Mouse (Mus musculus) heart, embryonic 11.5 days (tissue): Measurements from ENCODE around the gene Olfr1133. TPM values are rescaled to one million over a fixed set of nuclear protein-coding genes. Genes with fewer than 3 reads are reported as not detected.

Experiments
- polyA plus RNA-seq: library from polyadenylated mRNA; unstranded; fragments of >200 nt; fragmentation: Nextera tagmentation; extraction: Ambion mirVana; gene quantifications from 2 replicates; pipeline ENCODE4 v1.2.1, GENCODE M21; 2014

Olfr1133 gene
- polyA plus RNA-seq, 1 experiment from 2014 or later: not detected

Other genes with a start within 250 kb of the Olfr1133 start
- gene Olfr1123, start 230.7 kb downstream of the Olfr1133 start, polyA plus RNA-seq: not detected in 2 replicates
- gene Olfr1124, start 217.1 kb downstream of the Olfr1133 start, polyA plus RNA-seq: not detected in 2 replicates
- not detected in 2 replicates for gene Olfr1126, start 193.4 kb downstream of the Olfr1133 start, polyA plus RNA-seq
- gene Pramel7, start 150.3 kb downstream of the Olfr1133 start, polyA plus RNA-seq: not detected in 2 replicates
- gene Pramel6, start 140.8 kb downstream of the Olfr1133 start, polyA plus RNA-seq: not detected in 2 replicates
- not detected in 2 replicates for gene Olfr153, start 115.6 kb downstream of the Olfr1133 start, polyA plus RNA-seq
- gene Olfr1128, start 101.8 kb downstream of the Olfr1133 start, polyA plus RNA-seq: not detected in 2 replicates
- gene Olfr1129, start 73.5 kb downstream of the Olfr1133 start, polyA plus RNA-seq: not detected in 2 replicates
- gene Olfr1130, start 41.2 kb downstream of the Olfr1133 start, polyA plus RNA-seq: not detected in 2 replicates
- gene Olfr1131, start 20.3 kb downstream of the Olfr1133 start, polyA plus RNA-seq: not detected in 2 replicates
- gene Olfr1132, start 9.8 kb downstream of the Olfr1133 start, polyA plus RNA-seq: not detected in 2 replicates
- gene Olfr1134, start 11.1 kb upstream of the Olfr1133 start, polyA plus RNA-seq: not detected in 2 replicates
- gene Olfr1135, start 26.3 kb upstream of the Olfr1133 start, polyA plus RNA-seq: not detected in 2 replicates
- gene Olfr1136, start 46.6 kb upstream of the Olfr1133 start, polyA plus RNA-seq: not detected in 2 replicates
- not detected in 2 replicates for gene Olfr1137, start 65.8 kb upstream of the Olfr1133 start, polyA plus RNA-seq
- not detected in 2 replicates for gene Olfr1138, start 92.6 kb upstream of the Olfr1133 start, polyA plus RNA-seq
- not detected in 2 replicates for gene Olfr1140, start 96.4 kb upstream of the Olfr1133 start, polyA plus RNA-seq
- not detected in 2 replicates for gene Olfr1141, start 106.6 kb upstream of the Olfr1133 start, polyA plus RNA-seq
- gene Olfr152, start 132.1 kb upstream of the Olfr1133 start, polyA plus RNA-seq: not detected in 2 replicates
- gene Olfr1143, start 153.2 kb upstream of the Olfr1133 start, polyA plus RNA-seq: not detected in 2 replicates
- gene Olfr1145, start 162.4 kb upstream of the Olfr1133 start, polyA plus RNA-seq: not detected in 2 replicates
- not detected in 2 replicates for gene Olfr1148, start 183.2 kb upstream of the Olfr1133 start, polyA plus RNA-seq
- gene Olfr1150-ps1, start 196.6 kb upstream of the Olfr1133 start, polyA plus RNA-seq: not detected in 2 replicates
- gene Olfr1151, start 208.5 kb upstream of the Olfr1133 start, polyA plus RNA-seq: not detected in 2 replicates
- not detected in 2 replicates for gene Olfr1152, start 219.1 kb upstream of the Olfr1133 start, polyA plus RNA-seq
- gene Olfr1153, start 247.6 kb upstream of the Olfr1133 start, polyA plus RNA-seq: not detected in 2 replicates